Mouse (Mus musculus): ENCODE results near the gene Gm17018.

- no peak for TF ChIP-seq CTCF (conservative IDR thresholded peaks at IDR 0.05; ENCODE audit: insufficient read depth, insufficient read length, low read depth, low read length)
- no peak for TF ChIP-seq POLR2A (IDR thresholded peaks at IDR 0.05; ENCODE audit: low read depth, low read length)
Measured at GRCm38 (mm10) chr19:45606701-45607100, 46.3 kb downstream of the Gm17018 start.
